Mouse (Mus musculus): ENCODE results near the gene Dmac2.
A peak's percentile ranks its signal among the peaks of the same experiment; 100 is the strongest.

Gene Dmac2

GRCm38 (mm10) chr7:25652244-25652759 lies 33.1 kb downstream of the Dmac2 start:
- no peak for DNase-seq (ENCODE audit: extremely low spot score, low spot score)

- no peak for DNase-seq (ENCODE audit: extremely low spot score, low spot score)
These were observed 36.6 kb downstream of the Dmac2 start for GRCm38 (mm10) chr7:25655601-25656428.

DNA sequence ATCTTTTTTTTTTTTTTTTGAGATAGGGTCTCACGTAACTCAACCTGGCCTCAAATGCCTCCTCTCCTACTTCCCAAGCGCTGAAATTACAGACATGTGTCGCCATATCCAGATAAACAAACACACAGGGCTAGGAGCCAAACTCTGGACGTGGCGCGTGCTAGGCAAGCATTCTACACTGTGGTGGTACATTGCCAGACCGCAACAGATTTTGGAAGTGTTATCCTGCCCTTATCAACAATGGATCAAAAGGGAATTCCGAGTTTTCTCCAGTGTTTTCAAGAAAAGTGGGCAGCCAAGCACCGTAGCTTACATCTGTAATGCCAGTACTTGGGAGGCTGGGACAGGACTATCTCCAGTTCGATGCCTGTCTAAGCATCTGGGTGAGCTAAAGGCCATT lies 38.6 kb downstream of the Dmac2 start:
- no peak for DNase-seq (ENCODE audit: extremely low spot score, low spot score)

GRCm38 (mm10) chr7:25658657-25659472 lies 39.7 kb downstream of the Dmac2 start, which contains the start of the genes Bckdha and Exosc5:
Gene Bckdha, minus strand, starts transcription at chr7:25658981.
Gene Exosc5, plus strand, starts transcription at chr7:25659164.
- peak; percentile 97 for DNase-seq (ENCODE audit: extremely low spot score, low spot score)

DNA sequence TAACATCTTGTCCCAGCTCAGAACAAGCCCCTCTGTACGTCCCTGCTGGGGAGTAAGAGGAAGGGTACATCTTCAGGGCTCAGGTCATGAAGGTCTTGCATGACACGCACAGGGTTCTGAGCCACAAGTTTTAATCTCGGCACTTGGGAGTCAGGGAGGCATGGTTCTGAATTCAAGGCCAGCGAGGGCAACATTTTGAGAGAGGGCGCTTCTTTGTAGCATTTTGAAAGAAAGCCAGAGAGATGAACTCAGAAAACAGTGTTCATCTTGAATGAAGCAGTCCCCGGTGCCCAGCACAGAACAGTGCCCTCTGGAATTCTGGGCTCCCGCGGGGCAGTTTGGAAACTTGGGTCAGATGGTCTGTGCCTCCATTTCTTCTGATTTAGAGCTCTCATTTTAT lies 47.2 kb downstream of the Dmac2 start:
- no peak for DNase-seq (ENCODE audit: extremely low spot score, low spot score)

DNA sequence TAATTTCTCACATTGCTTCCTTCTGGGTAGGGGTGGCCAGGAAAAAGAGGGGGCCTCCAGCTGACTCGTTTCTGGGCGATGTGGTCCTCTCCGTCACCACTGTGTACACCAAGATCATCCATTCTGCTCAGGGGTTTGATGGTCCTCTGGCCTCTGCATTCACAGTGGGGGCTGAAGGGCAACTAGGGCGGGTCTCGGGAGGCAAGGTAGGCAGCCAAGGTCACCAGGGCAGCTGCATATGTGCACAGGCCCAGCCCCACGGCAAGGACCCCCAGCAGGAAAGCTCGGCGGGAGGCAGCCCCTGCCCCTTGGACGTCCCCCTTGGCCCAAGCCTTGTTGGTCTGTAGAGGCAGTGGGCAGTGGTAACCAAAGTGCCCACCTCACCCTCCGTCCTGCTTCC lies 49.9 kb downstream of the Dmac2 start:
- DNase-seq (ENCODE audit: extremely low spot score, low spot score) = no peak

- no peak for DNase-seq (ENCODE audit: extremely low spot score, low spot score)
These were observed 50.4 kb downstream of the Dmac2 start for GRCm38 (mm10) chr7:25669631-25670030.

DNA sequence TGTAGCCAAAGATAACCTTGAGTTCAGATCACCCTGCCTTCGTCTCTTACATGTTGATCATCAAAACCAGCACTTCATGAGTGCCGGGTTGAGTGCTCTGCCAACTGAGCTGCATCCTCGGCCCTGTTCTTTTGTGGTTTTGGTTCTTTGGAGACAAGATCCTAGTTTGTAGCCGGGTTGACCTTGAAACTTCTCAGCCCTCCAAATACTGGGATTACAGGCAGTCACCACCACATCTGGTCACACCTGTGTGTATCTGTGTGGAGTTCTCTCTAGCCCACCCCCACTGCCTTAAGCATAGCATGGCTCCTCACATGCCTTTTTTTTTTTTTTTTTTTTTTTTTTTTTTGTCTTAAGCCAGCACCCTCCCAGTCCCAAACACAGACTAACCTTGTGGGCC lies 50.9 kb downstream of the Dmac2 start:
- no peak for DNase-seq (ENCODE audit: extremely low spot score, low spot score)

DNA sequence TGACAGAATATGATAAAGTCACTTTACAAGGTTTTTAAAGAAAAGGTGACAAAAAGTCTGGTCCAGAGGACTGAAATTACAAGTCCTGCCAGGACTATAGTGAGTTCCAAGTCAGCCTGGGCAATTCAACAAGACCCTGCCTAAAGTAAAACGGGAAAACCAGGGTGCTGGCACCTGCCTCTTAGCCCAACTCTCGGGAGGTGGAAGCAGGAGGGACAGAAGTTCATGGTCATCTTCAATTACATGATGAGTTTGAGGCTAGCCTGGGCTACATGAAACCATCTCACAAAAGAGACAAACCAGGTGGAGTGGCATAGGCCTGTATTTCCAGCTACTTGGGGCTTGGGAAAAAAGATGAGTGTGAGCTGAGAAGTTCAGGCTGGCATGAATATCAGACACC lies 52.5 kb downstream of the Dmac2 start:
- no peak for DNase-seq (ENCODE audit: extremely low spot score, low spot score)

DNA sequence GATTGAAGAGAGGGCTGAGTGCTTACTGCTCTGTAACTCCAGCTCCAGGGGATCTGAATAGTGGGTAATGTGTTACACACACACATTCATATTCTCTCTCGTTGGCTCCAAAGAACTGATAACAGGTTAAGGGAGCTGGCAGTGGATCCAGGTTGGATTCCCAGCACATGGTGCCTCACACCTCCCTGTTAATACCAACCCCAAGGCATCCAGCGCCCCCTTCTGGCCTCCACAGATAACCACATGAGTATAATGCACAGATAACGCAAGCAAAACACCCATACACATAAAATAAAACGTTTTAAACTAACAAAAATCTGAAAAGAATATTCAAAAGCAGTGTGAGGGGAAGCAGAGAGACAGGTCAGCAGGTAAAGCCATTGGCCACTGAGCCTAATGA lies 53.2 kb downstream of the Dmac2 start:
- no peak for DNase-seq (ENCODE audit: extremely low spot score, low spot score)

GRCm38 (mm10) chr7:25674297-25674696 lies 55.1 kb downstream of the Dmac2 start:
- DNase-seq (ENCODE audit: extremely low spot score, low spot score) = no peak

DNA sequence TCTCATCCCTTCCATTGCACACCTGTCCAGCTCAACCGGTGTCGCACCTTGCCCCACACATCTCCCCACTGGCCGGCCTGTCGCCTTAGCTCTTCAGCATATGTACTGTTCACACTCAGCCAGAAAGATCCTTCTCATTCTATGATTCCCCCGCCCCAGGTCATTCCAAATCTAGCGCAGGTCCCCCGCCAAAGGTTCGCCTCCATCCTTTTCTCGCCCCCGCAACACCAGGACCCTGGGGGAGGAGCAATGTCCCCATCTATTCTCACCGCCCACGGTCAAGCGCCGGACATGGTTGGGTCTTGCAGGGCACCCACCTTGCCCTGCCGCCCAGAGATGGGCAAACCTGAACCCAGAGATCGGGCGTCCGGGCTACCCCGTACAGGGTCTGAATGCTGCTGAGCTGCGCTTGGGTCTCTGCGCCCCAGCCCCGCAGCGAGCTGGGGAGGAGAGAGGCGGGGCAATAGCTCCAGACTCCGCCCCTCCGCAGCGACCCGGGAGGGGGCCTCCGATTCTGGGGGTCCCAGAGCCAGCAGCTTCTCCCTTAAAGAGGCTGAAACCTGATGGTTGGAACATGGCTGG lies 55.6 kb downstream of the Dmac2 start, which contains the start of gene Tmem91:
Tmem91 (minus strand) TSS at position 448 of the 582 bp plus-strand sequence.
- DNase-seq (ENCODE audit: extremely low spot score, low spot score) = no peak
